Mouse (Mus musculus) CH12.LX (cell line): ENCODE results near the gene Mymk. TPM values are rescaled to one million over a fixed set of nuclear protein-coding genes. Genes with fewer than 3 reads are reported as not detected.

ENCODE experiments used
- DNase-seq: peaks from one replicate; pipeline ENCODE4 v3.0.0-alpha.2; 2013; ENCODE audit errors: extremely low read depth
- H3K27ac ChIP-seq: 2 replicates; pipeline ENCODE4 v1.5.1; 2012; ENCODE audit warnings: low read depth, mild to moderate bottlenecking, control low read depth, moderate library complexity; ENCODE audit not compliant: insufficient read depth
- H3K27me3 ChIP-seq: replicated peaks from 2 replicates; pipeline ENCODE3; 2012; ENCODE audit warnings: inconsistent platforms
- H3K36me3 ChIP-seq, 2 experiments: replicated peaks in 1 of 2; 2 replicates each; pipeline versions ENCODE3 to v1.6.1; 2012; ENCODE audit warnings: inconsistent platforms in 1 of 2, low read length in 1 of 2, mild to moderate bottlenecking in 1 of 2, mixed read lengths in 1 of 2, moderate library complexity in 1 of 2; ENCODE audit not compliant: control insufficient read depth in 1 of 2, insufficient read depth in 1 of 2
- H3K4me1 ChIP-seq, 2 experiments: 2 replicates each; pipeline ENCODE4 v1.6.1; 2012; ENCODE audit warnings: inconsistent platforms in 1 of 2, moderate library complexity in 1 of 2; ENCODE audit not compliant: insufficient read depth in 2 of 2, control insufficient read depth in 1 of 2
- H3K4me2 ChIP-seq: 2 replicates; pipeline ENCODE4 v1.6.1; 2012; ENCODE audit warnings: low read depth, mild to moderate bottlenecking, control low read depth; ENCODE audit not compliant: poor library complexity, insufficient read depth, severe bottlenecking
- H3K4me3 ChIP-seq, 3 experiments: fragments of 150-350 bp in 1 of 3; sonication (generic) in 1 of 3; replicated peaks in 1 of 3; 2 replicates each; pipeline versions ENCODE3 to v1.5.1; 2011 to 2012; ENCODE audit warnings: low read depth in 2 of 3, low read length in 2 of 3, mild to moderate bottlenecking in 2 of 3, moderate library complexity in 2 of 3, control low read depth in 1 of 3, improper control_type of control experiment in 1 of 3, inconsistent platforms in 1 of 3, mixed read lengths in 1 of 3; ENCODE audit not compliant: poor library complexity in 1 of 3
- H3K79me2 ChIP-seq: replicated peaks from 2 replicates; pipeline ENCODE4 v1.6.1; 2012; ENCODE audit warnings: mild to moderate bottlenecking, moderate library complexity; ENCODE audit not compliant: control insufficient read depth, poor library complexity, insufficient read depth, severe bottlenecking; ENCODE audit errors: extremely low read depth
- H3K9ac ChIP-seq: 2 replicates; pipeline ENCODE4 v1.6.1; 2012; ENCODE audit warnings: low read depth, mild to moderate bottlenecking, control low read depth, moderate library complexity; ENCODE audit not compliant: insufficient read depth
- H3K9me3 ChIP-seq: replicated peaks from 2 replicates; pipeline ENCODE3; 2012; ENCODE audit warnings: low read length, inconsistent platforms, mixed read lengths
- CTCF ChIP-seq, 2 experiments: IDR thresholded peaks in 1 of 2; conservative IDR thresholded peaks in 1 of 2; 2 replicates each; pipeline ENCODE4 v1.5.1; 2011 to 2012; ENCODE audit warnings: low read depth in 2 of 2, low read length in 2 of 2, improper control_type of control experiment in 1 of 2, inconsistent platforms in 1 of 2, mild to moderate bottlenecking in 1 of 2, moderate library complexity in 1 of 2
- EP300 ChIP-seq: IDR thresholded peaks from 2 replicates; pipeline ENCODE4 v1.6.1; 2011; ENCODE audit warnings: low read length, improper control_type of control experiment
- HCFC1 ChIP-seq: IDR thresholded peaks from 2 replicates; pipeline ENCODE4 v1.6.1; 2012; ENCODE audit warnings: low read depth, mild to moderate bottlenecking, inconsistent platforms, low read length, improper control_type of control experiment
- MAX ChIP-seq: IDR thresholded peaks from 2 replicates; pipeline ENCODE4 v1.6.1; 2011; ENCODE audit warnings: low read length, improper control_type of control experiment
- MEF2A ChIP-seq: IDR thresholded peaks from 2 replicates; pipeline ENCODE4 v1.6.1; 2014; ENCODE audit warnings: low read depth, mild to moderate bottlenecking, inconsistent platforms, low read length, improper control_type of control experiment, borderline replicate concordance
- NELFE ChIP-seq: IDR thresholded peaks from 2 replicates; pipeline ENCODE4 v1.6.1; 2011; ENCODE audit warnings: low read depth, low read length, improper control_type of control experiment
- POLR2AphosphoS2 ChIP-seq: IDR thresholded peaks from 2 replicates; pipeline ENCODE4 v1.6.1; 2011; ENCODE audit warnings: low read depth, low read length, improper control_type of control experiment
- RAD21 ChIP-seq: IDR thresholded peaks from 2 replicates; pipeline ENCODE4 v1.6.1; 2011; ENCODE audit warnings: low read depth, mild to moderate bottlenecking, low read length, improper control_type of control experiment, moderate library complexity
- SMC3 ChIP-seq: IDR thresholded peaks from 2 replicates; pipeline ENCODE4 v1.6.1; 2011; ENCODE audit warnings: low read depth, low read length, improper control_type of control experiment
- UBTF ChIP-seq: IDR thresholded peaks from 2 replicates; pipeline ENCODE4 v1.6.1; 2012; ENCODE audit warnings: low read depth, mild to moderate bottlenecking, inconsistent platforms, low read length, improper control_type of control experiment, moderate library complexity
- ZMIZ1 ChIP-seq: IDR thresholded peaks from 2 replicates; pipeline ENCODE4 v1.6.1; 2012; ENCODE audit warnings: low read depth, mild to moderate bottlenecking, inconsistent platforms, low read length, improper control_type of control experiment
- ZNF384 ChIP-seq: IDR thresholded peaks from 2 replicates; pipeline ENCODE4 v1.6.1; 2012; ENCODE audit warnings: low read depth, low read length, improper control_type of control experiment, inconsistent platforms
- dilution Hi-C: fragments of 300-500 bp; cut with MboI; formaldehyde crosslinking; loops from 2 replicates; pipeline ENCODE4 v1.14.3; 2020; ENCODE audit warnings: low sequenced_read_pairs; ENCODE audit not compliant: extremely low pct_unique_long_range_greater_than_20kb, extremely low pct_ligation_motif_present
- in situ Hi-C: fragments of 300-500 bp; cut with MboI; formaldehyde crosslinking; loops from 3 replicates; pipeline ENCODE4 v1.14.3; 2019; ENCODE audit warnings: low sequenced_read_pairs, low pct_ligation_motif_present, low pct_unique_long_range_greater_than_20kb, mixed read lengths
- polyA plus RNA-seq: library from polyadenylated mRNA; unstranded; fragments of >175 nt; gene quantifications from 2 replicates; pipeline ENCODE4 v1.2.1, GENCODE M21; 2012; ENCODE audit warnings: low read depth; ENCODE audit not compliant: insufficient read length
- total RNA-seq, 2 experiments: library from RNA; depleted of rRNA; stranded (reverse); fragments of 300-350 nt in 1 of 2; fragments of >200 nt in 1 of 2; gene quantifications; 2 replicates each; pipeline ENCODE4 v1.2.3; 2012 to 2014

Mymk gene
- total and polyA plus RNA-seq, 3 experiments, result not detected

- Histone ChIP-seq H3K27me3 (peaks cover 38% of the 10 kb centered on the region), H3K9ac (no peak overlapping the region), H3K4me2 (no peak overlapping the region), H3K27ac (no peak overlapping the region), H3K4me3 (no peak overlapping the region), H3K36me3 (no peaks in the 10 kb centered on the region), H3K9me3 (no peaks in the 10 kb centered on the region), H3K4me1 (peaks cover 0 to 22% of the 10 kb centered on the region in 2 experiments; a peak in 3 of 4 replicates), H3K79me2 (no peaks in the 10 kb centered on the region)
- in situ Hi-C loops, result loop anchor here (5.0 to 25.0 kb wide), 2 partner anchors 155 to 360 kb away; partner anchors contain the start of genes Brd3os and Vav2
- dilution Hi-C loops, result no loop called here
- DNase-seq, result peak; percentile 57
- TF ChIP-seq RAD21 (peak; percentile 86), EP300 (no peak), ZMIZ1 (no peak), NELFE (no peak), SMC3 (peak; percentile 79), MAX (no peak), MEF2A (no peak), POLR2AphosphoS2 (no peak), ZNF384 (no peak), CTCF (conservative IDR thresholded peaks at IDR 0.05 in 1 of 2, IDR thresholded peaks at IDR 0.05 in 1 of 2; ENCODE audit: low read depth in 2 of 2, low read length in 2 of 2) (peak; percentile 29 to 80; a peak in 3 of 4 replicates)
These were observed 5.8 kb upstream of the Mymk start for GRCm38 (mm10) chr2:27077655-27078244.

GRCm38 (mm10) chr2:27075485-27075884 lies 3.5 kb upstream of the Mymk start:
- peak; percentile 46 for DNase-seq
- Histone ChIP-seq H3K9ac (no peak overlapping the region), H3K27ac (no peak overlapping the region), H3K79me2 (no peaks in the 10 kb centered on the region), H3K4me2 (no peak overlapping the region), H3K36me3 (no peaks in the 10 kb centered on the region), H3K27me3 (peaks cover 49% of the 10 kb centered on the region), H3K4me1 (peaks cover 0 to 19% of the 10 kb centered on the region in 2 experiments; a peak in 3 of 4 replicates), H3K9me3 (no peaks in the 10 kb centered on the region), H3K4me3 (no peak overlapping the region)
- peak; percentile 88 for TF ChIP-seq SMC3
- peak; percentile 57 for TF ChIP-seq RAD21
- TF ChIP-seq UBTF, result no peak
- peak; percentile 72 to 76 for TF ChIP-seq CTCF (conservative IDR thresholded peaks at IDR 0.05 in 1 of 2, IDR thresholded peaks at IDR 0.05 in 1 of 2; ENCODE audit: low read depth in 2 of 2, low read length in 2 of 2)
- in situ Hi-C loops (loop anchor here (5.0 to 25.0 kb wide), 2 partner anchors 157 to 362 kb away; partner anchors contain the start of genes Brd3os and Vav2), dilution Hi-C loops (no loop called here)

- dilution Hi-C loops, result no loop called here
- no peaks in the 10 kb centered on the region for H3K9me3 ChIP-seq
- no peak overlapping the region for H3K4me3 ChIP-seq
- no peak overlapping the region for H3K9ac ChIP-seq
- in situ Hi-C loops, result loop anchor here (5.0 to 25.0 kb wide), 2 partner anchors 157 to 362 kb away; partner anchors contain the start of genes Brd3os and Vav2
- TF ChIP-seq HCFC1, result no peak
- TF ChIP-seq, all 38 proteins: peak for 0
- DNase-seq, result no peak
- Histone ChIP-seq H3K36me3 (no peaks in the 10 kb centered on the region), H3K27ac (no peak overlapping the region), H3K79me2 (no peaks in the 10 kb centered on the region), H3K27me3 (peaks cover 52% of the 10 kb centered on the region), H3K4me1 (peaks cover 0 to 19% of the 10 kb centered on the region in 2 experiments; a peak in 3 of 4 replicates), H3K4me2 (no peak overlapping the region)
These were observed 2.8 kb upstream of the Mymk start for GRCm38 (mm10) chr2:27074804-27075203.
